Mouse (Mus musculus): ENCODE measurements at regions not wholly inside any gene's neighbourhood (a gene's known extent, or its start where the extent isn't known, plus 50 kb on each side); places are given as distances from the start of the nearest gene placed in this dataset.
A peak's percentile ranks its signal among the peaks of the same experiment; 100 is the strongest.

- DNase-seq: no peak
- no peaks in the 10 kb centered on the region for H3K36me3 ChIP-seq (ENCODE audit: insufficient read depth)
- 21% methylated on average over 6 of the region's 6 CpGs for WGBS
- no peaks in the 10 kb centered on the region for H3K9me3 ChIP-seq (ENCODE audit: low read length)
- no peak; the same call in 1 of the 2 replicates for ATAC-seq
- no peak for TF ChIP-seq CTCF (IDR thresholded peaks at IDR 0.05; ENCODE audit: low read depth)
- H3K4me3 ChIP-seq (ENCODE audit: low read depth, low read length): no peak overlapping the region
- no peak overlapping the region for H3K9ac ChIP-seq
- no peak overlapping the region for H3K27ac ChIP-seq (ENCODE audit: low read depth, low read length)
- no peak overlapping the region for H3K4me2 ChIP-seq (ENCODE audit: low read depth)
- no peaks in the 10 kb centered on the region for H3K27me3 ChIP-seq (ENCODE audit: insufficient read depth, low read length)
- H3K4me1 ChIP-seq (ENCODE audit: insufficient read depth): no peaks in the 10 kb centered on the region
These were observed 312.3 kb upstream of the Eif4g2 start for GRCm38 (mm10) chr7:111395111-111395510.

GRCm38 (mm10) chr7:111393846-111394245 lies 311.0 kb upstream of the Eif4g2 start:
- DNase-seq (no peak), ATAC-seq (no peak)
- no peak overlapping the region for H3K4me3 ChIP-seq (ENCODE audit: low read depth, low read length)
- H3K4me2 ChIP-seq (ENCODE audit: low read depth): no peak overlapping the region
- no peaks in the 10 kb centered on the region for H3K9me3 ChIP-seq (ENCODE audit: low read length)
- H3K27ac ChIP-seq (ENCODE audit: low read depth, low read length): no peak overlapping the region
- H3K9ac ChIP-seq: no peak overlapping the region
- no peaks in the 10 kb centered on the region for H3K36me3 ChIP-seq (ENCODE audit: insufficient read depth)
- TF ChIP-seq CTCF (IDR thresholded peaks at IDR 0.05; ENCODE audit: low read depth): no peak
- H3K27me3 ChIP-seq (ENCODE audit: insufficient read depth, low read length): no peaks in the 10 kb centered on the region
- no peaks in the 10 kb centered on the region for H3K4me1 ChIP-seq (ENCODE audit: insufficient read depth)

- no peaks in the 10 kb centered on the region for H3K9me3 ChIP-seq (ENCODE audit: low read length)
- no peak for TF ChIP-seq CTCF (IDR thresholded peaks at IDR 0.05; ENCODE audit: low read depth)
- H3K36me3 ChIP-seq (ENCODE audit: insufficient read depth): no peaks in the 10 kb centered on the region
- no peak overlapping the region for H3K4me2 ChIP-seq (ENCODE audit: low read depth)
- H3K9ac ChIP-seq: no peak overlapping the region
- DNase-seq (no peak), ATAC-seq (no peak)
- no peaks in the 10 kb centered on the region for H3K4me1 ChIP-seq (ENCODE audit: insufficient read depth)
- H3K27me3 ChIP-seq (ENCODE audit: insufficient read depth, low read length): no peaks in the 10 kb centered on the region; the same call in 1 of the 2 replicates
- no peak overlapping the region for H3K27ac ChIP-seq (ENCODE audit: low read depth, low read length)
- no peak overlapping the region for H3K4me3 ChIP-seq (ENCODE audit: low read depth, low read length)
These were observed 306.9 kb upstream of the Eif4g2 start for GRCm38 (mm10) chr7:111389690-111390089.

GRCm38 (mm10) chr7:111374534-111374933 lies 291.7 kb upstream of the Eif4g2 start:
- no peak for TF ChIP-seq CTCF (IDR thresholded peaks at IDR 0.05; ENCODE audit: low read depth)
- H3K36me3 ChIP-seq (ENCODE audit: insufficient read depth): no peaks in the 10 kb centered on the region
- no peaks in the 10 kb centered on the region for H3K27me3 ChIP-seq (ENCODE audit: insufficient read depth, low read length)
- H3K4me2 ChIP-seq (ENCODE audit: low read depth): no peak overlapping the region
- WGBS: 88% methylated on average over 7 of the region's 7 CpGs
- ATAC-seq: no peak
- H3K4me3 ChIP-seq (ENCODE audit: low read depth, low read length): no peak overlapping the region
- H3K27ac ChIP-seq (ENCODE audit: low read depth, low read length): no peak overlapping the region
- H3K4me1 ChIP-seq (ENCODE audit: insufficient read depth): no peaks in the 10 kb centered on the region
- no peak overlapping the region for H3K9ac ChIP-seq
- no peaks in the 10 kb centered on the region for H3K9me3 ChIP-seq (ENCODE audit: low read length)
- no peak for DNase-seq

- DNase-seq: no peak
- no peak for TF ChIP-seq CTCF (IDR thresholded peaks at IDR 0.05; ENCODE audit: low read depth)
- H3K4me3 ChIP-seq (ENCODE audit: low read depth, low read length): no peak overlapping the region
- H3K4me1 ChIP-seq (ENCODE audit: insufficient read depth): no peaks in the 10 kb centered on the region
- H3K9ac ChIP-seq: no peak overlapping the region
- no peak overlapping the region for H3K4me2 ChIP-seq (ENCODE audit: low read depth)
- H3K27me3 ChIP-seq (ENCODE audit: insufficient read depth, low read length): no peaks in the 10 kb centered on the region
- no peak for ATAC-seq
- 79% methylated on average over 10 of the region's 10 CpGs for WGBS
- H3K9me3 ChIP-seq (ENCODE audit: low read length): no peaks in the 10 kb centered on the region
- H3K27ac ChIP-seq (ENCODE audit: low read depth, low read length): no peak overlapping the region
- H3K36me3 ChIP-seq (ENCODE audit: insufficient read depth): no peaks in the 10 kb centered on the region
These were observed 290.7 kb upstream of the Eif4g2 start for GRCm38 (mm10) chr7:111373380-111374173.

- no peak for TF ChIP-seq CTCF (IDR thresholded peaks at IDR 0.05; ENCODE audit: low read depth)
- no peaks in the 10 kb centered on the region for H3K36me3 ChIP-seq (ENCODE audit: insufficient read depth)
- H3K27me3 ChIP-seq (ENCODE audit: insufficient read depth, low read length): no peaks in the 10 kb centered on the region
- ATAC-seq (peak; percentile 59; the same call in 1 of the 2 replicates), DNase-seq (peak; percentile 51)
- no peak overlapping the region for H3K27ac ChIP-seq (ENCODE audit: low read depth, low read length)
- no peak overlapping the region for H3K4me2 ChIP-seq (ENCODE audit: low read depth)
- no peaks in the 10 kb centered on the region for H3K9me3 ChIP-seq (ENCODE audit: low read length)
- no peaks in the 10 kb centered on the region for H3K4me1 ChIP-seq (ENCODE audit: insufficient read depth)
- H3K4me3 ChIP-seq (ENCODE audit: low read depth, low read length): no peak overlapping the region
- H3K9ac ChIP-seq: no peak overlapping the region
- WGBS: 11% methylated on average over 2 of the region's 2 CpGs
These were observed 287.6 kb upstream of the Eif4g2 start for GRCm38 (mm10) chr7:111370421-111370887.

GRCm38 (mm10) chr7:111368296-111369004 lies 285.6 kb upstream of the Eif4g2 start:
- Histone ChIP-seq H3K4me1 (ENCODE audit: insufficient read depth) (no peaks in the 10 kb centered on the region), H3K9me3 (ENCODE audit: low read length) (no peaks in the 10 kb centered on the region), H3K27ac (ENCODE audit: low read depth, low read length) (no peak overlapping the region), H3K4me3 (ENCODE audit: low read depth, low read length) (no peak overlapping the region), H3K4me2 (ENCODE audit: low read depth) (no peak overlapping the region), H3K9ac (no peak overlapping the region), H3K27me3 (ENCODE audit: insufficient read depth, low read length) (no peaks in the 10 kb centered on the region), H3K36me3 (ENCODE audit: insufficient read depth) (no peaks in the 10 kb centered on the region)
- ATAC-seq: no peak
- WGBS: 78% methylated on average over 2 of the region's 2 CpGs
- DNase-seq: no peak
- TF ChIP-seq CTCF (IDR thresholded peaks at IDR 0.05; ENCODE audit: low read depth): no peak

Data from forebrain, postnatal 0 days (tissue).